Mouse (Mus musculus): ENCODE measurements around the gene Zmpste24. TPM values are rescaled to one million over a fixed set of nuclear protein-coding genes. Genes with fewer than 3 reads are reported as not detected.

The Zmpste24 gene
- polyA plus RNA-seq, 1 experiment from 2014 or later = 22.1 TPM

- Histone ChIP-seq H3K4me2 (replicated peaks) (no peak overlapping the region), H3K4me1 (replicated peaks; ENCODE audit: control insufficient read depth, insufficient read depth, low read length) (no peaks in the 10 kb centered on the region), H3K27ac (no peak overlapping the region), H3K36me3 (replicated peaks; ENCODE audit: control insufficient read depth, insufficient read depth) (no peaks in the 10 kb centered on the region), H3K27me3 (ENCODE audit: control insufficient read depth, insufficient read depth, low read length) (no peaks in the 10 kb centered on the region), H3K9ac (no peak overlapping the region), H3K4me3 (replicated peaks; ENCODE audit: low read length) (no peak overlapping the region), H3K9me3 (ENCODE audit: control insufficient read depth, low read length) (no peaks in the 10 kb centered on the region)
- 90% methylated on average over 2 of the region's 2 CpGs for WGBS
- ATAC-seq (ENCODE audit: low FRiP score) (no peak), DNase-seq (ENCODE audit: low spot score) (no peak)
These were observed 74.1 kb downstream of the Zmpste24 start for GRCm38 (mm10) chr4:121023941-121024340.

GRCm38 (mm10) chr4:121023464-121023863 is 74.6 kb downstream of the Zmpste24 start:
- Histone ChIP-seq H3K27me3 (ENCODE audit: control insufficient read depth, insufficient read depth, low read length) (no peaks in the 10 kb centered on the region), H3K9me3 (ENCODE audit: control insufficient read depth, low read length) (no peaks in the 10 kb centered on the region), H3K36me3 (replicated peaks; ENCODE audit: control insufficient read depth, insufficient read depth) (no peaks in the 10 kb centered on the region), H3K4me2 (replicated peaks) (no peak overlapping the region), H3K9ac (no peak overlapping the region), H3K27ac (no peak overlapping the region), H3K4me3 (replicated peaks; ENCODE audit: low read length) (no peak overlapping the region), H3K4me1 (replicated peaks; ENCODE audit: control insufficient read depth, insufficient read depth, low read length) (no peaks in the 10 kb centered on the region)
- DNase-seq (ENCODE audit: low spot score) (no peak), ATAC-seq (ENCODE audit: low FRiP score) (no peak)
- 87% methylated on average over 7 of the region's 7 CpGs for WGBS

GRCm38 (mm10) chr4:121021911-121022310 is 76.1 kb downstream of the Zmpste24 start:
- H3K4me2 ChIP-seq (replicated peaks) = no peak overlapping the region
- no peaks in the 10 kb centered on the region for H3K27me3 ChIP-seq (ENCODE audit: control insufficient read depth, insufficient read depth, low read length)
- H3K9ac ChIP-seq = no peak overlapping the region
- H3K9me3 ChIP-seq (ENCODE audit: control insufficient read depth, low read length) = no peaks in the 10 kb centered on the region
- no peaks in the 10 kb centered on the region for H3K36me3 ChIP-seq (replicated peaks; ENCODE audit: control insufficient read depth, insufficient read depth)
- no peaks in the 10 kb centered on the region; the same call in 1 of the 2 replicates for H3K4me1 ChIP-seq (replicated peaks; ENCODE audit: control insufficient read depth, insufficient read depth, low read length)
- DNase-seq (ENCODE audit: low spot score) (no peak), ATAC-seq (ENCODE audit: low FRiP score) (no peak)
- H3K4me3 ChIP-seq (replicated peaks; ENCODE audit: low read length) = no peak overlapping the region
- H3K27ac ChIP-seq = no peak overlapping the region

- peaks cover 9% of the 10 kb centered on the region for H3K4me1 ChIP-seq (replicated peaks; ENCODE audit: control insufficient read depth, insufficient read depth, low read length)
- ATAC-seq (ENCODE audit: low FRiP score) = no peak
These were observed 77.8 kb downstream of the Zmpste24 start for GRCm38 (mm10) chr4:121020040-121020790.

GRCm38 (mm10) chr4:121018250-121018649 is 79.8 kb downstream of the Zmpste24 start:
- Histone ChIP-seq H3K27ac (no peak overlapping the region), H3K27me3 (ENCODE audit: control insufficient read depth, insufficient read depth, low read length) (no peaks in the 10 kb centered on the region), H3K9ac (no peak overlapping the region), H3K4me3 (replicated peaks; ENCODE audit: low read length) (no peak overlapping the region), H3K36me3 (replicated peaks; ENCODE audit: control insufficient read depth, insufficient read depth) (no peaks in the 10 kb centered on the region), H3K9me3 (ENCODE audit: control insufficient read depth, low read length) (no peaks in the 10 kb centered on the region), H3K4me2 (replicated peaks) (no peak overlapping the region), H3K4me1 (replicated peaks; ENCODE audit: control insufficient read depth, insufficient read depth, low read length) (peaks cover 18% of the 10 kb centered on the region)
- WGBS = 88% methylated on average over 3 of the region's 3 CpGs
- no peak for DNase-seq (ENCODE audit: low spot score)
- no peak for ATAC-seq (ENCODE audit: low FRiP score)

More at GRCm38 (mm10) chr4:121020040-121020790, 77.8 kb downstream of the Zmpste24 start:
- H3K27ac ChIP-seq = no peak overlapping the region
- WGBS = 73% methylated on average over 10 of the region's 10 CpGs
- no peak overlapping the region for H3K4me2 ChIP-seq (replicated peaks)
- H3K27me3 ChIP-seq (ENCODE audit: control insufficient read depth, insufficient read depth, low read length) = no peaks in the 10 kb centered on the region
- no peak for DNase-seq (ENCODE audit: low spot score)
- H3K4me3 ChIP-seq (replicated peaks; ENCODE audit: low read length) = no peak overlapping the region
- H3K36me3 ChIP-seq (replicated peaks; ENCODE audit: control insufficient read depth, insufficient read depth) = no peaks in the 10 kb centered on the region
- no peaks in the 10 kb centered on the region for H3K9me3 ChIP-seq (ENCODE audit: control insufficient read depth, low read length)
- no peak overlapping the region for H3K9ac ChIP-seq

GRCm38 (mm10) chr4:121016928-121017657 is 80.9 kb downstream of the Zmpste24 start, which contains the start of gene Smap2:
Gene Smap2, minus strand, starts transcription at chr4:121017247.
- Histone ChIP-seq H3K9ac (peak within 1 kb of the TSS; percentile 97), H3K36me3 (replicated peaks; ENCODE audit: control insufficient read depth, insufficient read depth) (no peaks in the 10 kb centered on the region), H3K4me2 (replicated peaks) (peak within 1 kb of the TSS; percentile 88), H3K27me3 (ENCODE audit: control insufficient read depth, insufficient read depth, low read length) (no peaks in the 10 kb centered on the region), H3K27ac (peak within 1 kb of the TSS; percentile 83), H3K4me1 (replicated peaks; ENCODE audit: control insufficient read depth, insufficient read depth, low read length) (peaks cover 18% of the 10 kb centered on the region), H3K9me3 (ENCODE audit: control insufficient read depth, low read length) (no peaks in the 10 kb centered on the region), H3K4me3 (replicated peaks; ENCODE audit: low read length) (peak within 1 kb of the TSS; percentile 99)
- DNase-seq (ENCODE audit: low spot score) (peak; percentile 98), ATAC-seq (ENCODE audit: low FRiP score) (peak; percentile 97)
- WGBS = under 1% methylated on average over 44 of the region's 48 CpGs

GRCm38 (mm10) chr4:121016021-121016898 is 81.8 kb downstream of the Zmpste24 start:
- Histone ChIP-seq H3K9ac (peak overlapping the region; percentile 97), H3K36me3 (replicated peaks; ENCODE audit: control insufficient read depth, insufficient read depth) (no peaks in the 10 kb centered on the region), H3K27me3 (ENCODE audit: control insufficient read depth, insufficient read depth, low read length) (no peaks in the 10 kb centered on the region), H3K4me3 (replicated peaks; ENCODE audit: low read length) (peak overlapping the region; percentile 99), H3K4me1 (replicated peaks; ENCODE audit: control insufficient read depth, insufficient read depth, low read length) (peaks cover 18% of the 10 kb centered on the region), H3K27ac (peak overlapping the region; percentile 83), H3K9me3 (ENCODE audit: control insufficient read depth, low read length) (no peaks in the 10 kb centered on the region), H3K4me2 (replicated peaks) (peak overlapping the region; percentile 88)
- no peak for DNase-seq (ENCODE audit: low spot score)
- ATAC-seq (ENCODE audit: low FRiP score) = no peak; the same call in 1 of the 2 replicates
- WGBS = 8% methylated on average over 35 of the region's 40 CpGs

- no peak for DNase-seq (ENCODE audit: low spot score)
- ATAC-seq (ENCODE audit: low FRiP score) = no peak
- H3K9ac ChIP-seq = peak overlapping the region; percentile 97
- H3K36me3 ChIP-seq (replicated peaks; ENCODE audit: control insufficient read depth, insufficient read depth) = no peaks in the 10 kb centered on the region
- peak overlapping the region; percentile 99 for H3K4me3 ChIP-seq (replicated peaks; ENCODE audit: low read length)
- H3K9me3 ChIP-seq (ENCODE audit: control insufficient read depth, low read length) = no peaks in the 10 kb centered on the region
- H3K27me3 ChIP-seq (ENCODE audit: control insufficient read depth, insufficient read depth, low read length) = no peaks in the 10 kb centered on the region
- peak overlapping the region; percentile 88 for H3K4me2 ChIP-seq (replicated peaks)
- H3K4me1 ChIP-seq (replicated peaks; ENCODE audit: control insufficient read depth, insufficient read depth, low read length) = peaks cover 18% of the 10 kb centered on the region
- no peak overlapping the region for H3K27ac ChIP-seq
- 85% methylated on average over 7 of the region's 7 CpGs for WGBS
These were observed 82.8 kb downstream of the Zmpste24 start for GRCm38 (mm10) chr4:121015268-121015659.

All from hindbrain, embryonic 14.5 days (tissue).